Mouse (Mus musculus): ENCODE data around the gene Rps11. TPM values are rescaled to one million over a fixed set of nuclear protein-coding genes. Genes with fewer than 3 reads are reported as not detected.
"Not testable (repeated sequence)": the region's sequence is repeated elsewhere in the genome, so short reads cannot be mapped to it uniquely, and the experiment has no call there.

The Rps11 gene
- polyA plus RNA-seq, 1 experiment from 2014 or later = 1,389 TPM

- Histone ChIP-seq H3K27me3 (ENCODE audit: control insufficient read depth, insufficient read depth, low read length) (no peaks in the 10 kb centered on the region), H3K36me3 (ENCODE audit: control insufficient read depth, insufficient read depth, low read length) (no peaks in the 10 kb centered on the region), H3K27ac (ENCODE audit: low read depth, low read length) (no peak overlapping the region), H3K4me2 (replicated peaks; ENCODE audit: low read depth, low read length) (no peak overlapping the region), H3K9ac (ENCODE audit: low read depth, low read length) (no peak overlapping the region), H3K9me3 (ENCODE audit: control insufficient read depth, low read length) (no peaks in the 10 kb centered on the region), H3K4me1 (replicated peaks; ENCODE audit: control insufficient read depth, insufficient read depth, low read length) (no peaks in the 10 kb centered on the region), H3K4me3 (ENCODE audit: low read depth, low read length) (no peak overlapping the region)
- ATAC-seq (ENCODE audit: low FRiP score) (no peak), DNase-seq (ENCODE audit: low spot score) (no peak)
- 79% methylated on average over 2 of the region's 2 CpGs for WGBS
These were observed 10.8 kb downstream of the Rps11 start for GRCm38 (mm10) chr7:45113476-45113875.

- Histone ChIP-seq H3K9me3 (ENCODE audit: control insufficient read depth, low read length) (no peaks in the 10 kb centered on the region), H3K4me2 (replicated peaks; ENCODE audit: low read depth, low read length) (no peak overlapping the region), H3K4me3 (ENCODE audit: low read depth, low read length) (no peak overlapping the region), H3K4me1 (replicated peaks; ENCODE audit: control insufficient read depth, insufficient read depth, low read length) (no peaks in the 10 kb centered on the region), H3K36me3 (ENCODE audit: control insufficient read depth, insufficient read depth, low read length) (no peaks in the 10 kb centered on the region), H3K27ac (ENCODE audit: low read depth, low read length) (no peak overlapping the region), H3K9ac (ENCODE audit: low read depth, low read length) (no peak overlapping the region), H3K27me3 (ENCODE audit: control insufficient read depth, insufficient read depth, low read length) (no peaks in the 10 kb centered on the region)
- no peak for DNase-seq (ENCODE audit: low spot score)
- ATAC-seq (ENCODE audit: low FRiP score) = no peak
- 71% methylated on average over 3 of the region's 3 CpGs for WGBS
These were observed 11.7 kb downstream of the Rps11 start for GRCm38 (mm10) chr7:45112529-45112928.

GRCm38 (mm10) chr7:45111940-45112339, 12.3 kb downstream of the Rps11 start:
- Histone ChIP-seq H3K27ac (ENCODE audit: low read depth, low read length) (no peak overlapping the region), H3K4me1 (replicated peaks; ENCODE audit: control insufficient read depth, insufficient read depth, low read length) (no peaks in the 10 kb centered on the region), H3K9ac (ENCODE audit: low read depth, low read length) (no peak overlapping the region), H3K27me3 (ENCODE audit: control insufficient read depth, insufficient read depth, low read length) (no peaks in the 10 kb centered on the region), H3K36me3 (ENCODE audit: control insufficient read depth, insufficient read depth, low read length) (no peaks in the 10 kb centered on the region), H3K9me3 (ENCODE audit: control insufficient read depth, low read length) (no peaks in the 10 kb centered on the region), H3K4me2 (replicated peaks; ENCODE audit: low read depth, low read length) (no peak overlapping the region), H3K4me3 (ENCODE audit: low read depth, low read length) (no peak overlapping the region)
- ATAC-seq (ENCODE audit: low FRiP score) = no peak
- no peak for DNase-seq (ENCODE audit: low spot score)
- 63% methylated on average over 2 of the region's 2 CpGs for WGBS

GRCm38 (mm10) chr7:45110089-45110488, 14.2 kb downstream of the Rps11 start:
- not testable (repeated sequence) for H3K9ac ChIP-seq (ENCODE audit: low read depth, low read length); ATAC-seq (ENCODE audit: low FRiP score); H3K4me3 ChIP-seq (ENCODE audit: low read depth, low read length); H3K27me3 ChIP-seq (ENCODE audit: control insufficient read depth, insufficient read depth, low read length); H3K27ac ChIP-seq (ENCODE audit: low read depth, low read length); H3K4me2 ChIP-seq (replicated peaks; ENCODE audit: low read depth, low read length); H3K36me3 ChIP-seq (ENCODE audit: control insufficient read depth, insufficient read depth, low read length); H3K4me1 ChIP-seq (replicated peaks; ENCODE audit: control insufficient read depth, insufficient read depth, low read length); DNase-seq (ENCODE audit: low spot score); H3K9me3 ChIP-seq (ENCODE audit: control insufficient read depth, low read length)
- WGBS = 94% methylated on average over 4 of the region's 4 CpGs

GRCm38 (mm10) chr7:45107052-45107645, 17.1 kb downstream of the Rps11 start:
- no peaks in the 10 kb centered on the region for H3K4me1 ChIP-seq (replicated peaks; ENCODE audit: control insufficient read depth, insufficient read depth, low read length)
- H3K27ac ChIP-seq (ENCODE audit: low read depth, low read length) = no peak overlapping the region

GRCm38 (mm10) chr7:45106441-45106840, 17.8 kb downstream of the Rps11 start:
- Histone ChIP-seq H3K9ac (ENCODE audit: low read depth, low read length) (no peak overlapping the region), H3K4me2 (replicated peaks; ENCODE audit: low read depth, low read length) (no peak overlapping the region), H3K4me3 (ENCODE audit: low read depth, low read length) (no peak overlapping the region), H3K27me3 (ENCODE audit: control insufficient read depth, insufficient read depth, low read length) (no peaks in the 10 kb centered on the region), H3K36me3 (ENCODE audit: control insufficient read depth, insufficient read depth, low read length) (no peaks in the 10 kb centered on the region), H3K4me1 (replicated peaks; ENCODE audit: control insufficient read depth, insufficient read depth, low read length) (no peaks in the 10 kb centered on the region), H3K9me3 (ENCODE audit: control insufficient read depth, low read length) (no peaks in the 10 kb centered on the region), H3K27ac (ENCODE audit: low read depth, low read length) (no peak overlapping the region)
- DNase-seq (ENCODE audit: low spot score) = peak; percentile 45
- peak; percentile 30; the same call in 1 of the 2 replicates for ATAC-seq (ENCODE audit: low FRiP score)
- WGBS = 24% methylated on average over 6 of the region's 6 CpGs

More at GRCm38 (mm10) chr7:45107052-45107645, 17.1 kb downstream of the Rps11 start:
- no peaks in the 10 kb centered on the region for H3K9me3 ChIP-seq (ENCODE audit: control insufficient read depth, low read length)
- DNase-seq (ENCODE audit: low spot score) (no peak), ATAC-seq (ENCODE audit: low FRiP score) (no peak)
- no peak overlapping the region for H3K9ac ChIP-seq (ENCODE audit: low read depth, low read length)
- 59% methylated on average over 5 of the region's 5 CpGs for WGBS
- no peaks in the 10 kb centered on the region for H3K36me3 ChIP-seq (ENCODE audit: control insufficient read depth, insufficient read depth, low read length)
- H3K27me3 ChIP-seq (ENCODE audit: control insufficient read depth, insufficient read depth, low read length) = no peaks in the 10 kb centered on the region
- no peak overlapping the region for H3K4me2 ChIP-seq (replicated peaks; ENCODE audit: low read depth, low read length)
- H3K4me3 ChIP-seq (ENCODE audit: low read depth, low read length) = no peak overlapping the region

GRCm38 (mm10) chr7:45105491-45105890, 18.7 kb downstream of the Rps11 start:
- ATAC-seq (ENCODE audit: low FRiP score) (no peak), DNase-seq (ENCODE audit: low spot score) (no peak)
- no peaks in the 10 kb centered on the region for H3K9me3 ChIP-seq (ENCODE audit: control insufficient read depth, low read length)
- no peaks in the 10 kb centered on the region for H3K36me3 ChIP-seq (ENCODE audit: control insufficient read depth, insufficient read depth, low read length)
- no peak overlapping the region for H3K4me2 ChIP-seq (replicated peaks; ENCODE audit: low read depth, low read length)
- no peak overlapping the region for H3K27ac ChIP-seq (ENCODE audit: low read depth, low read length)
- H3K4me1 ChIP-seq (replicated peaks; ENCODE audit: control insufficient read depth, insufficient read depth, low read length) = no peaks in the 10 kb centered on the region
- no peak overlapping the region for H3K4me3 ChIP-seq (ENCODE audit: low read depth, low read length)
- H3K9ac ChIP-seq (ENCODE audit: low read depth, low read length) = no peak overlapping the region
- no peaks in the 10 kb centered on the region for H3K27me3 ChIP-seq (ENCODE audit: control insufficient read depth, insufficient read depth, low read length)
- 78% methylated on average over 8 of the region's 8 CpGs for WGBS

- ATAC-seq (ENCODE audit: low FRiP score) (no peak), DNase-seq (ENCODE audit: low spot score) (no peak)
- no peaks in the 10 kb centered on the region for H3K27me3 ChIP-seq (ENCODE audit: control insufficient read depth, insufficient read depth, low read length)
- H3K9ac ChIP-seq (ENCODE audit: low read depth, low read length) = no peak overlapping the region
- H3K36me3 ChIP-seq (ENCODE audit: control insufficient read depth, insufficient read depth, low read length) = no peaks in the 10 kb centered on the region
- no peak overlapping the region for H3K4me2 ChIP-seq (replicated peaks; ENCODE audit: low read depth, low read length)
- H3K27ac ChIP-seq (ENCODE audit: low read depth, low read length) = no peak overlapping the region
- whole genome bisulfite sequencing = 84% methylated on average over 5 of the region's 5 CpGs
- no peaks in the 10 kb centered on the region for H3K4me1 ChIP-seq (replicated peaks; ENCODE audit: control insufficient read depth, insufficient read depth, low read length)
- no peak overlapping the region for H3K4me3 ChIP-seq (ENCODE audit: low read depth, low read length)
- H3K9me3 ChIP-seq (ENCODE audit: control insufficient read depth, low read length) = no peaks in the 10 kb centered on the region
These were observed 19.3 kb downstream of the Rps11 start for GRCm38 (mm10) chr7:45104941-45105340.

- no peaks in the 10 kb centered on the region for H3K27me3 ChIP-seq (ENCODE audit: control insufficient read depth, insufficient read depth, low read length)
- H3K4me1 ChIP-seq (replicated peaks; ENCODE audit: control insufficient read depth, insufficient read depth, low read length) = no peaks in the 10 kb centered on the region
- H3K4me3 ChIP-seq (ENCODE audit: low read depth, low read length) = no peak within 1 kb of the TSS
- no peak within 1 kb of the TSS for H3K9ac ChIP-seq (ENCODE audit: low read depth, low read length)
- DNase-seq (ENCODE audit: low spot score) (no peak), ATAC-seq (ENCODE audit: low FRiP score) (no peak)
- no peaks in the 10 kb centered on the region for H3K36me3 ChIP-seq (ENCODE audit: control insufficient read depth, insufficient read depth, low read length)
- no peak within 1 kb of the TSS for H3K4me2 ChIP-seq (replicated peaks; ENCODE audit: low read depth, low read length)
- no peaks in the 10 kb centered on the region for H3K9me3 ChIP-seq (ENCODE audit: control insufficient read depth, low read length)
- 81% methylated on average over 7 of the region's 7 CpGs for WGBS
- no peak within 1 kb of the TSS for H3K27ac ChIP-seq (ENCODE audit: low read depth, low read length)
These were observed 20.5 kb downstream of the Rps11 start, which contains the start of gene Fcgrt for GRCm38 (mm10) chr7:45103652-45104180. Gene Fcgrt, minus strand, starts transcription at chr7:45103851.

All from hindbrain, embryonic 11.5 days (tissue).